Mouse (Mus musculus) erythroid progenitor cell, adult 5-6 weeks (primary cell): ENCODE results near the gene Dpp10. TPM values are rescaled to one million over a fixed set of nuclear protein-coding genes. Genes with fewer than 3 reads are reported as not detected.

Experiments
- ATAC-seq: replicated peaks from 2 replicates; pipeline ENCODE4 v1.8.0; 2016; ENCODE audit warnings: moderate number of reproducible peaks, mild to moderate bottlenecking, moderate TSS enrichment, inconsistent platforms; ENCODE audit not compliant: poor library complexity, low FRiP score, severe bottlenecking
- total RNA-seq, 2 experiments: library from RNA; stranded (forward) in 1 of 2; stranded (reverse) in 1 of 2; fragments of 150-400 nt in 1 of 2; fragments of 186-747, 209-891 nt in 1 of 2; gene quantifications; 2 replicates each; pipeline versions ENCODE4 v1.2.3 to v1.2.4; 2015 to 2017; ENCODE audit warnings: low replicate concordance in 2 of 2

Dpp10 gene
- total RNA-seq, 2 experiments from 2014 or later: not detected

DNA sequence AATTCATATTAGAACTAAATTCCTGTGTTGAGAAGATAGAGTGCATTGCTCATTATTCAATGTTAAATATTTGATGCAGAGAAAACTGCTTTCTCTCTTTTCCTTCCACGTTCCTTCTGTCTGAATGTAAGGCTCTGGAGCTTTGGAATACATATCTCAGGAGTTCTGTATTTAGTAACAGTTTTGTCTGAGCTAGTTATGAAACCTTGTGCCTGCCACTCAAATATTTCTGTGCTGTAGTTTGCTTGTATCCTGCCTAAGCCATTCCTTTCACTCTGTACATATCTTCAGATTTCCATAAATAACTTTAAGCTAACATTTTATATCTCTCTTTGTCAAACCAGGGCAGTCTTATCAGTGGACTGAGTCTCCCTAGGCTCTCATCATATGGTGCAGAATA lies 707.5 kb downstream of the Dpp10 start:
- no peak for ATAC-seq

DNA sequence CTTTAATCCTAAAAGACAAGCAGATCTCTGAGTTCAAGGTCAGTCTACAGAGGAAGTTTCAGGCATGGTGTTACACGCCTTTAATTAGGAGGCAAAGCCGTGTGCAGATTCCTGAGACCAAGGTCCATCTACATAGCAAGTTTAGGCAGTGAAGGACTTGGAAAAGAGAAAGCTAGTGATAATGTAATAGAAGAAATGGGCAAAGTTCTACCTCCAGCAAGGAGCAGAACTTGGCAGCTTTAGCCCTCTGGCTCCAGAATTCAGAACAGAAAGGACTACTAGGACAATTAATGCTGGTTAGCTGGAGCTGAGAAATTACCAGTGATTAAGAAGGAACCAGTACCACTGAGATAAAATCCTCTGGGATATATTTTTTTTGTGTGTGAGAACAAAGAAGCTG lies 728.5 kb downstream of the Dpp10 start:
- ATAC-seq: no peak
